Mouse (Mus musculus): ENCODE measurements around the gene Tgfbr3l. TPM values are rescaled to one million over a fixed set of nuclear protein-coding genes. Genes with fewer than 3 reads are reported as not detected.
A peak's percentile ranks its signal among the peaks of the same experiment; 100 is the strongest.
"Not testable (repeated sequence)": the region's sequence is repeated elsewhere in the genome, so short reads cannot be mapped to it uniquely, and the experiment has no call there.

Gene Tgfbr3l
- total and polyA plus RNA-seq, 3 experiments: 4.5 to 35.0 (median 21.3) TPM

GRCm38 (mm10) chr8:4252934-4253841 lies 5.2 kb downstream of the Tgfbr3l start, which contains the start of gene Snapc2:
Snapc2 (plus strand) TSS chr8:4253080.
- H3K36me3 ChIP-seq (replicated peaks): peaks cover 74% of the 10 kb centered on the region
- H3K9me3 ChIP-seq (replicated peaks): no peaks in the 10 kb centered on the region
- ATAC-seq (ENCODE audit: extremely low read depth, insufficient number of reproducible peaks, low FRiP score, poor library complexity, severe bottlenecking): peak; percentile 84
- no peak for TF ChIP-seq TAL1 (conservative IDR thresholded peaks at IDR 0.05; ENCODE audit: low read depth, low read length)
- no peak for TF ChIP-seq GATA1 (IDR thresholded peaks at IDR 0.05; ENCODE audit: borderline replicate concordance, low read length)
- no peak for TF ChIP-seq GATA2 (IDR thresholded peaks at IDR 0.05; ENCODE audit: borderline replicate concordance, low read depth, low read length)
- TF ChIP-seq POLR2AphosphoS5 (IDR thresholded peaks at IDR 0.05; ENCODE audit: insufficient replicate concordance, low read depth, low read length): no peak
- TF ChIP-seq CTCF (IDR thresholded peaks at IDR 0.05; ENCODE audit: low read depth, low read length): no peak
- peak within 1 kb of the TSS; percentile 82 for H3K4me3 ChIP-seq (ENCODE audit: low read depth, low read length)
- DNase-seq (ENCODE audit: low spot score): peak; percentile 85
- no peaks in the 10 kb centered on the region for H3K27me3 ChIP-seq (ENCODE audit: insufficient read depth, low read length)
- H3K4me1 ChIP-seq (ENCODE audit: insufficient read depth, low read depth, low read length): peaks cover 35% of the 10 kb centered on the region

DNA sequence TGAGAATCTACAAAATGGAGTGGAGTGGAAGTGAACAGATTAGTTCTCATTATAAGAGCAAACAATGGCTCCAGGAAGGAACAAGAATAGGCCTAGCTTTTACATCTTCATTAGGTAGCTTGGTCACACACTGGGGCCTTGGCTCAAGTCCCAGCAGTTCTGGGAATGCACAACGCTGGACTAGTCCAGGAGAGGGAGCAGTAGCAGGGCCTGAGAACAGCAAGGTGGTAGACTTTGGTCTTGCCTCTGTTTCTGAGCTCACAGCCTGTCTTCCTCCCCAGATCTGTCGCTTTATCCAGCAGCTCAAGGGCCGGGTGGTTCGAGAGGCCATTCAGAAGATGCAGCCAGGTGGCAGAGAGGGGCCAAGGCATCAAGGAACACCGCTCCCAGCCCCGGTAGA lies 6.0 kb downstream of the Tgfbr3l start:
- ATAC-seq (ENCODE audit: extremely low read depth, insufficient number of reproducible peaks, low FRiP score, poor library complexity, severe bottlenecking): no peak
- TF ChIP-seq GATA2 (IDR thresholded peaks at IDR 0.05; ENCODE audit: borderline replicate concordance, low read depth, low read length) (no peak), GATA1 (IDR thresholded peaks at IDR 0.05; ENCODE audit: borderline replicate concordance, low read length) (no peak), CTCF (IDR thresholded peaks at IDR 0.05; ENCODE audit: low read depth, low read length) (no peak), POLR2AphosphoS5 (IDR thresholded peaks at IDR 0.05; ENCODE audit: insufficient replicate concordance, low read depth, low read length) (no peak), TAL1 (conservative IDR thresholded peaks at IDR 0.05; ENCODE audit: low read depth, low read length) (no peak)
- Histone ChIP-seq H3K9me3 (replicated peaks) (no peaks in the 10 kb centered on the region), H3K27me3 (ENCODE audit: insufficient read depth, low read length) (no peaks in the 10 kb centered on the region), H3K36me3 (replicated peaks) (peaks cover 68% of the 10 kb centered on the region), H3K4me3 (ENCODE audit: low read depth, low read length) (no peak overlapping the region; the same call in 1 of the 2 replicates), H3K4me1 (ENCODE audit: insufficient read depth, low read depth, low read length) (peaks cover 42% of the 10 kb centered on the region)
- peak; percentile 25 for DNase-seq (ENCODE audit: low spot score)

DNA sequence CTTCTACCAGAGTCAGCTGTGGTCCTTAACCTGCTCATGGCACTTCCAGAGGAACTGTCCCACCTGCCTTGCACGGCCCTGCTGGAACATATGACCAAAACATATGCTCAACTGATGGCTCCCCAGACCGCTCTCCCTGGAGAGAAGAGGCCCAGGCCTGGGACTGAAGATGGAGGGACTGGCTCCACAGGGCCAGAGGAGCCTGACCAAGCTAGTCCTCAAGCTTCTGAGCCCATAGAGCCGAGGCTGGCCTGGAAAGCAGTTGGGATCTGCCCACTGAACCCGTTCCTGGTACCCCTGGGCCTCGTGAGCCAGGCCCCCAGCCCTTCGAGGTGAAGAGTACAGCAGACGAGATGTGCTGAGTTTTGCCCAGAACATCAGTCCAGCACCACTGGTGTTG lies 7.5 kb downstream of the Tgfbr3l start:
- not testable (repeated sequence) for H3K4me3 ChIP-seq (ENCODE audit: low read depth, low read length); H3K9me3 ChIP-seq (replicated peaks); DNase-seq (ENCODE audit: low spot score); ATAC-seq (ENCODE audit: extremely low read depth, insufficient number of reproducible peaks, low FRiP score, poor library complexity, severe bottlenecking); H3K27me3 ChIP-seq (ENCODE audit: insufficient read depth, low read length)
- Histone ChIP-seq H3K4me1 (ENCODE audit: insufficient read depth, low read depth, low read length) (peaks cover 56% of the 10 kb centered on the region), H3K36me3 (replicated peaks) (peaks cover 67% of the 10 kb centered on the region)

GRCm38 (mm10) chr8:4256911-4257310 lies 8.9 kb downstream of the Tgfbr3l start:
- H3K4me1 ChIP-seq (ENCODE audit: insufficient read depth, low read depth, low read length): peaks cover 51% of the 10 kb centered on the region
- no peak for ATAC-seq (ENCODE audit: extremely low read depth, insufficient number of reproducible peaks, low FRiP score, poor library complexity, severe bottlenecking)
- peaks cover 73% of the 10 kb centered on the region for H3K36me3 ChIP-seq (replicated peaks)
- no peak for DNase-seq (ENCODE audit: low spot score)
- H3K27me3 ChIP-seq (ENCODE audit: insufficient read depth, low read length): no peaks in the 10 kb centered on the region
- no peaks in the 10 kb centered on the region for H3K9me3 ChIP-seq (replicated peaks)
- TF ChIP-seq GATA2 (IDR thresholded peaks at IDR 0.05; ENCODE audit: borderline replicate concordance, low read depth, low read length): no peak
- TF ChIP-seq POLR2AphosphoS5 (IDR thresholded peaks at IDR 0.05; ENCODE audit: insufficient replicate concordance, low read depth, low read length): no peak
- no peak for TF ChIP-seq GATA1 (IDR thresholded peaks at IDR 0.05; ENCODE audit: borderline replicate concordance, low read length)
- H3K4me3 ChIP-seq (ENCODE audit: low read depth, low read length): no peak overlapping the region

DNA sequence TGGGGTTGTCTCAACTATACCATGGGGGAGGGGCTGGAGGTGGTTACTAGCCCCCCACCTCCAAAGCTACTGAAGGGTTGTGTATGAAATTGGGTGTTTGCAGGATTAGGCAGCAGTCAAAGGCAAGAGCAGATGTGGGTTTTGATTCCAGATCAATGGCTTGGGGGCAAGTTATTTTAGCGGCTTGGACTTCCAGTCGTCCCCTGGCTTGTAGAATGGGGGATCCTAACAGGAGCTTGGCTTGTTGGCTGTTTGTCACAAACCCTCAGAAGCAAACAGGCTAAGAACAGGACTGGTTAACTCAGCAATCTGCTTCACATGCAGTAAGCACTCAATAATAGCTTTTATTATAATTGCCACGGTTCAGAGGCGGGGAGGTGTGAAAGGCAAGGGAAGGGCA lies 9.3 kb downstream of the Tgfbr3l start:
- DNase-seq (ENCODE audit: low spot score): no peak
- H3K36me3 ChIP-seq (replicated peaks): peaks cover 77% of the 10 kb centered on the region
- peaks cover 46% of the 10 kb centered on the region for H3K4me1 ChIP-seq (ENCODE audit: insufficient read depth, low read depth, low read length)
- no peak for ATAC-seq (ENCODE audit: extremely low read depth, insufficient number of reproducible peaks, low FRiP score, poor library complexity, severe bottlenecking)
- H3K27me3 ChIP-seq (ENCODE audit: insufficient read depth, low read length): no peaks in the 10 kb centered on the region
- no peaks in the 10 kb centered on the region for H3K9me3 ChIP-seq (replicated peaks)
- H3K4me3 ChIP-seq (ENCODE audit: low read depth, low read length): no peak overlapping the region
- TF ChIP-seq CTCF (IDR thresholded peaks at IDR 0.05; ENCODE audit: low read depth, low read length): no peak
- TF ChIP-seq TAL1 (conservative IDR thresholded peaks at IDR 0.05; ENCODE audit: low read depth, low read length): no peak
- no peak for TF ChIP-seq GATA2 (IDR thresholded peaks at IDR 0.05; ENCODE audit: borderline replicate concordance, low read depth, low read length)
- TF ChIP-seq POLR2AphosphoS5 (IDR thresholded peaks at IDR 0.05; ENCODE audit: insufficient replicate concordance, low read depth, low read length): no peak
- no peak for TF ChIP-seq GATA1 (IDR thresholded peaks at IDR 0.05; ENCODE audit: borderline replicate concordance, low read length)

- TF ChIP-seq TAL1 (conservative IDR thresholded peaks at IDR 0.05; ENCODE audit: low read depth, low read length): no peak
- no peak for TF ChIP-seq GATA1 (IDR thresholded peaks at IDR 0.05; ENCODE audit: borderline replicate concordance, low read length)
- no peak for TF ChIP-seq GATA2 (IDR thresholded peaks at IDR 0.05; ENCODE audit: borderline replicate concordance, low read depth, low read length)
- no peak for TF ChIP-seq POLR2AphosphoS5 (IDR thresholded peaks at IDR 0.05; ENCODE audit: insufficient replicate concordance, low read depth, low read length)
- peak; percentile 90 for TF ChIP-seq CTCF (IDR thresholded peaks at IDR 0.05; ENCODE audit: low read depth, low read length)
- H3K4me1 ChIP-seq (ENCODE audit: insufficient read depth, low read depth, low read length): peaks cover 42% of the 10 kb centered on the region
- ATAC-seq (ENCODE audit: extremely low read depth, insufficient number of reproducible peaks, low FRiP score, poor library complexity, severe bottlenecking) (peak; percentile 25; the same call in 1 of the 2 replicates), DNase-seq (ENCODE audit: low spot score) (peak; percentile 53)
- H3K36me3 ChIP-seq (replicated peaks): peaks cover 86% of the 10 kb centered on the region
- no peaks in the 10 kb centered on the region for H3K27me3 ChIP-seq (ENCODE audit: insufficient read depth, low read length)
- peak overlapping the region; percentile 73 for H3K4me3 ChIP-seq (ENCODE audit: low read depth, low read length)
- H3K9me3 ChIP-seq (replicated peaks): no peaks in the 10 kb centered on the region
These were observed 10.2 kb downstream of the Tgfbr3l start for GRCm38 (mm10) chr8:4258233-4258632.
